Comparison of ENCODE assay signal across 10 mouse cellular contexts in genomic region chr7:98550596-98550995, GRCm38 (mm10).
DNase-seq lines count a peak whose midpoint lies in the region; ATAC-seq and TF ChIP-seq lines count a peak whose summit lies in the region.
"Had no signal": no experiment of that assay in that cellular context is flagged by ENCODE, and none has a peak within 500 bp of the region (broad histone marks: within the 10 kb centered on the region; RNA-seq: fewer than 3 reads in every experiment).

No protein-coding gene starts in this region.

- no peak overlapping the region for H3K4me2 ChIP-seq in midbrain, postnatal 0 days (ENCODE audit: low read depth, low read length, poor library complexity, severe bottlenecking)
- no peak overlapping the region for H3K4me2 ChIP-seq in intestine, embryonic 15.5 days (replicated peaks)
- H3K4me2 ChIP-seq: embryonic facial prominence, embryonic 13.5 days; midbrain, embryonic 15.5 days had no signal

- H3K4me3 ChIP-seq in midbrain, embryonic 10.5 days: no peak overlapping the region
- H3K4me3 ChIP-seq in midbrain, postnatal 0 days (ENCODE audit: low read depth, low read length): no peak overlapping the region
- H3K4me3 ChIP-seq in intestine, embryonic 15.5 days (replicated peaks): no peak overlapping the region
- no peak overlapping the region for H3K4me3 ChIP-seq in small intestine, adult 2 months (ENCODE audit: low read depth, low read length)
- H3K4me3 ChIP-seq: embryonic facial prominence, embryonic 13.5 days; midbrain, embryonic 15.5 days had no signal

- H3K4me1 ChIP-seq in midbrain, embryonic 10.5 days: peaks cover 9% of the 10 kb centered on the region
- no peaks in the 10 kb centered on the region for H3K4me1 ChIP-seq in midbrain, postnatal 0 days (ENCODE audit: insufficient read depth, low read length)
- peaks cover 9% of the 10 kb centered on the region for H3K4me1 ChIP-seq in intestine, embryonic 15.5 days (replicated peaks)
- H3K4me1 ChIP-seq in small intestine, adult 2 months (ENCODE audit: control insufficient read depth, insufficient read depth, insufficient read length, low read length): 0 out of 2 replicates have a peak, but pooled peaks cover 2% of the 10 kb centered on the region
- H3K4me1 ChIP-seq: midbrain, embryonic 15.5 days had no signal

- H3K9ac ChIP-seq in midbrain, postnatal 0 days (replicated peaks; ENCODE audit: low read length, poor library complexity, severe bottlenecking): no peak overlapping the region
- no peak overlapping the region for H3K9ac ChIP-seq in intestine, embryonic 15.5 days
- H3K9ac ChIP-seq: embryonic facial prominence, embryonic 13.5 days; midbrain, embryonic 15.5 days had no signal

- peak; percentile 22 for DNase-seq in adrenal gland, postnatal 10 days
- DNase-seq in adrenal gland, postnatal 25 days: no peak
- no peak for DNase-seq in midbrain, embryonic 10.5 days (ENCODE audit: low spot score)
- no peak for DNase-seq in midbrain, postnatal 0 days (ENCODE audit: low spot score)
- no peak for DNase-seq in cerebellum, postnatal 36 days

- peak overlapping the region; percentile 47; the same call in 1 of the 2 replicates for H3K27ac ChIP-seq in midbrain, embryonic 10.5 days (replicated peaks)
- no peak overlapping the region for H3K27ac ChIP-seq in midbrain, postnatal 0 days (ENCODE audit: low read depth, low read length)
- H3K27ac ChIP-seq in intestine, embryonic 15.5 days: no peak overlapping the region
- H3K27ac ChIP-seq in small intestine, adult 2 months (ENCODE audit: insufficient read depth, low read depth, low read length): peak overlapping the region; percentile 84
- H3K27ac ChIP-seq: embryonic facial prominence, embryonic 13.5 days; midbrain, embryonic 15.5 days had no signal

- no peaks in the 10 kb centered on the region for H3K36me3 ChIP-seq in midbrain, embryonic 10.5 days
- H3K36me3 ChIP-seq in midbrain, postnatal 0 days (ENCODE audit: insufficient read depth, low read length): no peaks in the 10 kb centered on the region
- H3K36me3 ChIP-seq in intestine, embryonic 15.5 days: no peaks in the 10 kb centered on the region
- H3K36me3 ChIP-seq in small intestine, adult 2 months (ENCODE audit: control insufficient read depth, insufficient read depth, low read length): no peaks in the 10 kb centered on the region
- H3K36me3 ChIP-seq: embryonic facial prominence, embryonic 13.5 days; midbrain, embryonic 15.5 days had no signal

- ATAC-seq in midbrain, postnatal 0 days (ENCODE audit: low FRiP score): no peak
- ATAC-seq in intestine, embryonic 15.5 days: 0 out of 2 replicates have a peak, but pooled peaks have one; percentile 28
- no peak for ATAC-seq in erythroid progenitor cell, adult 5-6 weeks (replicated peaks; ENCODE audit: low FRiP score, poor library complexity, severe bottlenecking)
- ATAC-seq: midbrain, embryonic 15.5 days had no signal

- WGBS in midbrain, embryonic 10.5 days: 45% methylated on average over 2 of the region's 2 CpGs
- WGBS in midbrain, postnatal 0 days: 47% methylated on average over 2 of the region's 2 CpGs
- WGBS in intestine, embryonic 15.5 days: 31% methylated on average over 2 of the region's 2 CpGs
- WGBS in small intestine, adult 2 months: 33% methylated on average over 2 of the region's 2 CpGs

- no peak for TF ChIP-seq POLR2A in small intestine, adult 2 months (IDR thresholded peaks at IDR 0.05; ENCODE audit: low read depth, low read length)

- no peaks in the 10 kb centered on the region for H3K9me3 ChIP-seq in midbrain, embryonic 10.5 days (replicated peaks)
- H3K9me3 ChIP-seq in midbrain, postnatal 0 days (ENCODE audit: low read length): no peaks in the 10 kb centered on the region
- no peaks in the 10 kb centered on the region for H3K9me3 ChIP-seq in intestine, embryonic 15.5 days
- H3K9me3 ChIP-seq: embryonic facial prominence, embryonic 13.5 days; midbrain, embryonic 15.5 days had no signal

- TF ChIP-seq CTCF in midbrain, postnatal 0 days (IDR thresholded peaks at IDR 0.05): no peak
- no peak for TF ChIP-seq CTCF in small intestine, adult 2 months (IDR thresholded peaks at IDR 0.05; ENCODE audit: extremely low read depth, insufficient read length, insufficient replicate concordance, low read depth, low read length)

- H3K27me3 ChIP-seq in midbrain, embryonic 10.5 days (ENCODE audit: low read depth, poor library complexity, severe bottlenecking): no peaks in the 10 kb centered on the region
- H3K27me3 ChIP-seq in midbrain, postnatal 0 days (ENCODE audit: insufficient read depth, low read length): no peaks in the 10 kb centered on the region
- H3K27me3 ChIP-seq in intestine, embryonic 15.5 days (replicated peaks): no peaks in the 10 kb centered on the region
- no peaks in the 10 kb centered on the region for H3K27me3 ChIP-seq in small intestine, adult 2 months (ENCODE audit: control insufficient read depth, insufficient read depth, low read length)
- H3K27me3 ChIP-seq: embryonic facial prominence, embryonic 13.5 days; midbrain, embryonic 15.5 days had no signal

Comparison
In these comparisons a context has a peak if more than half of its experiments do, and no peak if none do; other contexts are left out.
1. H3K27ac ChIP-seq: peak in midbrain, embryonic 10.5 days (single experiment) and small intestine, adult 2 months (single experiment); none in midbrain, postnatal 0 days (single experiment) and intestine, embryonic 15.5 days (single experiment).